ENCODE assay signal across 8 mouse cellular contexts in the genomic region with DNA sequence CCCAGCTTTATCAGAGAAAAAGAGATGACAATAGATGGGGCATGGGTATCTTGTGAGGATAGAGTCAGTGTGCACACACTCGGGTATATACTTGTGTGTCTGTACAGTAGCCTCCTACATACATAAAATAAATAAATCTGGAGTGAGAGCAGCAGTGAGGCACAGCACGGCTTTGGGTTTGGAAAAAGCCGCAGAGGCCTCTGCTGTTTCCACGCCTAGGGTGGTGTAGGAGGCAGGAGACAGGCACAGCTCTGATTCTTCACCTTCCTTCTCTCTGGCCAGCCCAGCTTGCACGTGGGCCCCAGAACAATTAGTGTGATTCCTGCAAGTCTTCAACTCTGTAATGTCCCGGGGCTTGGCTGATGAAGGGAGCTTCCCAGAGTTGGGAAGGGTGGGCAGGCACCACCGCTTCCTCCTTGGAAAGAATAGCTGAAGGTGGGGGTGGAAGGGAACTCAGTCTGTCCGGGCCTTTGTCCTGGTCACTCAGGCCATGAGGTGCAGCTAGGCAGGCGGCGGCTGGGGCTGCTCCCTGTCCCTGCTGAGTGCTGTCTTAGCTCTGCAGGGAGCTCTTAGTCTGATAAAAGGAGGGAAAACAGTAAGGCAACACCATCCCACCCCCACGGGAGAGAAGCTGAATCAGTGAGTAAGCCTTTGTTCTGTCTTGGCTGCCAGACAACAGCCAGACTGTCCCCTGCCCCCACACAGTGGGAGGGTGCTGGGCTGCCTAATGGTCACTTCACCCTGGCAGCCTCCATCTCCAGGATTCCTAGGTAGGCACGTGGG. TPM values are rescaled to one million over a fixed set of nuclear protein-coding genes. Genes with fewer than 3 reads are reported as not detected.
DNase-seq lines count a peak whose midpoint lies in the region; ATAC-seq and TF ChIP-seq lines count a peak whose summit lies in the region.

No protein-coding gene starts in this region.

- no peaks in the 10 kb centered on the region for H3K9me3 ChIP-seq in ES-E14 (ENCODE audit: control insufficient read depth, insufficient read depth, low read depth, low read length)
- H3K9me3 ChIP-seq in heart, embryonic 15.5 days (replicated peaks): no peaks in the 10 kb centered on the region
- H3K9me3 ChIP-seq in midbrain, embryonic 11.5 days (ENCODE audit: control insufficient read depth, low read length): no peaks in the 10 kb centered on the region
- no peaks in the 10 kb centered on the region for H3K9me3 ChIP-seq in stomach, embryonic 15.5 days

- in situ Hi-C loops in ES-E14 (cut with MboI; ENCODE audit: low sequenced_read_pairs in 2 of 2, unreplicated experiment in 2 of 2): no loop called here

- peak; percentile 76 for DNase-seq in 3T3-L1 (ENCODE audit: low read depth, low spot score)
- DNase-seq in ES-E14 (ENCODE audit: low read depth, low spot score): no peak
- DNase-seq in embryo, embryonic 9.5 days (ENCODE audit: extremely low spot score): peak; percentile 67
- DNase-seq in layer of hippocampus, adult 8-10 months (ENCODE audit: low spot score in 2 of 2): peak; percentile 75 to 84
- peak; percentile 94 for DNase-seq in midbrain, embryonic 11.5 days (ENCODE audit: low spot score, missing footprints)

- peak; percentile 60 for ATAC-seq in heart, embryonic 15.5 days (replicated peaks; ENCODE audit: insufficient number of reproducible peaks, insufficient read depth, low FRiP score, low read depth)
- ATAC-seq in midbrain, embryonic 11.5 days (ENCODE audit: low FRiP score): peak; percentile 85
- ATAC-seq in stomach, embryonic 15.5 days (ENCODE audit: insufficient read depth, low FRiP score, low read depth): peak; percentile 23; the same call in 1 of the 2 replicates
- no peak for ATAC-seq in megakaryocyte, adult 5-6 weeks (ENCODE audit: poor library complexity, severe bottlenecking)

- H3K9ac ChIP-seq in ES-E14 (ENCODE audit: insufficient read depth, low read depth, low read length, poor library complexity, severe bottlenecking): peak overlapping the region; percentile 36; the same call in 1 of the 2 replicates
- H3K9ac ChIP-seq in heart, embryonic 15.5 days: 0 out of 2 replicates have a peak overlapping the region, but pooled peaks have one; percentile 14
- H3K9ac ChIP-seq in midbrain, embryonic 11.5 days (ENCODE audit: low read length): peak overlapping the region; percentile 60
- no peak overlapping the region for H3K9ac ChIP-seq in stomach, embryonic 15.5 days

- 14% methylated on average over 12 of the region's 12 CpGs for WGBS in heart, embryonic 15.5 days
- 6% methylated on average over 12 of the region's 12 CpGs for WGBS in midbrain, embryonic 11.5 days
- WGBS in stomach, embryonic 15.5 days: 16% methylated on average over 12 of the region's 12 CpGs

- peak overlapping the region; percentile 54 for H3K27ac ChIP-seq in ES-E14 (ENCODE audit: insufficient read depth, low read depth, low read length, poor library complexity, severe bottlenecking)
- H3K27ac ChIP-seq in heart, embryonic 15.5 days: peak overlapping the region; percentile 78
- peak overlapping the region; percentile 71 for H3K27ac ChIP-seq in midbrain, embryonic 11.5 days (ENCODE audit: low read depth, low read length)
- peak overlapping the region; percentile 65 for H3K27ac ChIP-seq in stomach, embryonic 15.5 days

- H3K4me1 ChIP-seq in ES-E14 (ENCODE audit: control insufficient read depth in 2 of 2, insufficient read depth in 2 of 2, low read length in 2 of 2, poor library complexity in 1 of 2): peaks cover 8 to 38% of the 10 kb centered on the region in 2 experiments
- H3K4me1 ChIP-seq in heart, embryonic 15.5 days (replicated peaks): peaks cover 50% of the 10 kb centered on the region
- H3K4me1 ChIP-seq in midbrain, embryonic 11.5 days (ENCODE audit: control insufficient read depth, insufficient read depth, low read length): peaks cover 13% of the 10 kb centered on the region
- peaks cover 32% of the 10 kb centered on the region for H3K4me1 ChIP-seq in stomach, embryonic 15.5 days

- peaks cover 5% of the 10 kb centered on the region; the same call in 1 of the 2 replicates for H3K36me3 ChIP-seq in ES-E14 (ENCODE audit: control insufficient read depth, insufficient read depth, low read length, poor library complexity, severe bottlenecking)
- H3K36me3 ChIP-seq in heart, embryonic 15.5 days: peaks cover 16% of the 10 kb centered on the region
- no peaks in the 10 kb centered on the region for H3K36me3 ChIP-seq in midbrain, embryonic 11.5 days (ENCODE audit: control insufficient read depth, insufficient read depth, low read length)
- no peaks in the 10 kb centered on the region for H3K36me3 ChIP-seq in stomach, embryonic 15.5 days

- peak overlapping the region; percentile 7; the same call in 1 of the 2 replicates for H3K4me2 ChIP-seq in heart, embryonic 15.5 days
- no peak overlapping the region for H3K4me2 ChIP-seq in midbrain, embryonic 11.5 days
- H3K4me2 ChIP-seq in stomach, embryonic 15.5 days: no peak overlapping the region

- no peaks in the 10 kb centered on the region for H3K27me3 ChIP-seq in heart, embryonic 15.5 days
- no peaks in the 10 kb centered on the region for H3K27me3 ChIP-seq in midbrain, embryonic 11.5 days (ENCODE audit: control insufficient read depth, insufficient read depth, low read length)
- no peaks in the 10 kb centered on the region; the same call in 1 of the 2 replicates for H3K27me3 ChIP-seq in stomach, embryonic 15.5 days (replicated peaks)

- no peak overlapping the region for H3K4me3 ChIP-seq in ES-E14 (ENCODE audit: insufficient read depth in 1 of 2, low read depth in 1 of 2, low read length in 2 of 2, poor library complexity in 1 of 2, severe bottlenecking in 1 of 2)
- H3K4me3 ChIP-seq in heart, embryonic 15.5 days: no peak overlapping the region
- H3K4me3 ChIP-seq in midbrain, embryonic 11.5 days (ENCODE audit: low read depth, low read length): no peak overlapping the region
- H3K4me3 ChIP-seq in stomach, embryonic 15.5 days (replicated peaks): no peak overlapping the region

TF ChIP-seq in ES-E14, 5 proteins besides CTCF, POLR2A, EP300 and RAD21:
- TF ChIP-seq CHD2 (IDR thresholded peaks at IDR 0.05; ENCODE audit: low read depth, low read length) (no peak), HCFC1 (IDR thresholded peaks at IDR 0.05; ENCODE audit: borderline replicate concordance, insufficient read depth, low read length) (no peak), ZC3H11A (IDR thresholded peaks at IDR 0.05; ENCODE audit: borderline replicate concordance, low read depth, low read length) (no peak), ZNF384 (IDR thresholded peaks at IDR 0.05; ENCODE audit: low read depth, low read length) (no peak), MAFK (IDR thresholded peaks at IDR 0.05; ENCODE audit: insufficient read depth, low read depth, low read length) (no peak)

RNA-seq across cellular contexts. Expression of a gene that starts 7.2 kb away (rescaled TPM):
- total RNA-seq in ES-E14 (2012; rRNA removed): 8.5 and 16.1 TPM in 2 replicates
- polyA plus RNA-seq in heart, embryonic 15.5 days (2015; fragmentation: Nextera tagmentation; extraction: Ambion mirVana): 35.1 and 36.1 TPM in 2 replicates
- total RNA-seq in layer of hippocampus, adult 8-10 months (2022): 10 to 100 TPM; 38.2 to 53.1 (median 46.4) TPM
- 10.5 and 12.1 TPM in 2 replicates for polyA plus RNA-seq in midbrain, embryonic 11.5 days (2014; fragmentation: Nextera tagmentation; extraction: Ambion mirVana)
- 10.6 and 12.1 TPM in 2 replicates for polyA plus RNA-seq in stomach, embryonic 15.5 days (2015; fragmentation: Nextera tagmentation; extraction: Ambion mirVana)
- total RNA-seq in megakaryocyte, adult 5-6 weeks (2015): 1.0 and 3.3 TPM in 2 replicates
- 2.6 and 3.8 TPM in 2 replicates for total RNA-seq in megakaryocyte, adult 5-6 weeks (2017)

RNA-seq across cellular contexts. Expression of a gene that starts 48.7 kb away (rescaled TPM):
- 61.8 and 63.5 TPM in 2 replicates for total RNA-seq in ES-E14 (2012; rRNA removed)
- polyA plus RNA-seq in heart, embryonic 15.5 days (2015; fragmentation: Nextera tagmentation; extraction: Ambion mirVana): 20.0 and 32.0 TPM in 2 replicates
- 10 to 100 TPM; 53.5 to 58.4 (median 56.7) TPM for total RNA-seq in layer of hippocampus, adult 8-10 months (2022)
- 107 and 116 TPM in 2 replicates for polyA plus RNA-seq in midbrain, embryonic 11.5 days (2014; fragmentation: Nextera tagmentation; extraction: Ambion mirVana)
- 39.9 and 42.0 TPM in 2 replicates for polyA plus RNA-seq in stomach, embryonic 15.5 days (2015; fragmentation: Nextera tagmentation; extraction: Ambion mirVana)
- total RNA-seq in megakaryocyte, adult 5-6 weeks (2015): 25.6 and 27.7 TPM in 2 replicates
- total RNA-seq in megakaryocyte, adult 5-6 weeks (2017): 27.2 and 33.2 TPM in 2 replicates
